Mouse (Mus musculus) limb, embryonic 11.5 days (tissue): ENCODE results near the gene Zfp148. TPM values are rescaled to one million over a fixed set of nuclear protein-coding genes. Genes with fewer than 3 reads are reported as not detected.
"Not testable (repeated sequence)": the region's sequence is repeated elsewhere in the genome, so short reads cannot be mapped to it uniquely, and the experiment has no call there.

Experiments used
- ATAC-seq: fragments of 200-750 bp; cut with Nextera tagmentation; 2 replicates; pipeline ENCODE4 v1.8.0; 2017; ENCODE audit warnings: low read depth; ENCODE audit not compliant: insufficient number of reproducible peaks, low FRiP score, low TSS enrichment
- DNase-seq: peaks from one replicate; pipeline ENCODE4 v3.0.0-alpha.2; 2015; ENCODE audit warnings: low spot score
- H3K27ac ChIP-seq: fragments of 300-500 bp; sonication (generic); replicated peaks from 2 replicates; pipeline ENCODE4 v1.5.1; 2014; ENCODE audit warnings: low read depth, mild to moderate bottlenecking, low read length
- H3K27me3 ChIP-seq: fragments of 300-500 bp; sonication (generic); 2 replicates; pipeline ENCODE4 v1.6.1; 2014; ENCODE audit warnings: mild to moderate bottlenecking, low read length, mixed read lengths; ENCODE audit not compliant: control insufficient read depth, insufficient read depth
- H3K36me3 ChIP-seq: fragments of 300-500 bp; sonication (generic); 2 replicates; pipeline ENCODE4 v1.6.1; 2014; ENCODE audit warnings: mild to moderate bottlenecking, low read length, moderate library complexity, mixed read lengths; ENCODE audit not compliant: control insufficient read depth, insufficient read depth
- H3K4me1 ChIP-seq: fragments of 300-500 bp; sonication (generic); 2 replicates; pipeline ENCODE4 v1.6.1; 2014; ENCODE audit warnings: low read length, mixed read lengths; ENCODE audit not compliant: control insufficient read depth, insufficient read depth
- H3K4me2 ChIP-seq: fragments of 300-500 bp; sonication (generic); 2 replicates; pipeline ENCODE4 v1.6.1; 2014; ENCODE audit warnings: low read depth, mild to moderate bottlenecking, moderate library complexity; ENCODE audit not compliant: severe bottlenecking
- H3K4me3 ChIP-seq: fragments of 300-500 bp; sonication (generic); 2 replicates; pipeline ENCODE4 v1.5.1; 2014; ENCODE audit warnings: low read depth, low read length
- H3K9ac ChIP-seq: fragments of 300-500 bp; sonication (generic); 2 replicates; pipeline ENCODE4 v1.6.1; 2014; ENCODE audit warnings: mild to moderate bottlenecking, low read length
- H3K9me3 ChIP-seq: fragments of 300-500 bp; sonication (generic); 2 replicates; pipeline ENCODE4 v1.6.1; 2016; ENCODE audit warnings: low read length; ENCODE audit not compliant: control insufficient read depth
- WGBS: fragments of 180-500 bp; shearing (Covaris S2); extraction: QIAGEN DNeasy Blood & Tissue Kit; methylation state at CpG from one replicate; pipeline ENCODE4 v1.1.7; 2014; 5-methylcytosine and 5-hydroxymethylcytosine counted together
- polyA plus RNA-seq: library from polyadenylated mRNA; unstranded; fragments of >200 nt; fragmentation: Nextera tagmentation; extraction: Ambion mirVana; gene quantifications from 2 replicates; pipeline ENCODE4 v1.2.1, GENCODE M21; 2014

Zfp148 gene
- 47.4 and 50.5 TPM in 2 replicates for polyA plus RNA-seq

DNA sequence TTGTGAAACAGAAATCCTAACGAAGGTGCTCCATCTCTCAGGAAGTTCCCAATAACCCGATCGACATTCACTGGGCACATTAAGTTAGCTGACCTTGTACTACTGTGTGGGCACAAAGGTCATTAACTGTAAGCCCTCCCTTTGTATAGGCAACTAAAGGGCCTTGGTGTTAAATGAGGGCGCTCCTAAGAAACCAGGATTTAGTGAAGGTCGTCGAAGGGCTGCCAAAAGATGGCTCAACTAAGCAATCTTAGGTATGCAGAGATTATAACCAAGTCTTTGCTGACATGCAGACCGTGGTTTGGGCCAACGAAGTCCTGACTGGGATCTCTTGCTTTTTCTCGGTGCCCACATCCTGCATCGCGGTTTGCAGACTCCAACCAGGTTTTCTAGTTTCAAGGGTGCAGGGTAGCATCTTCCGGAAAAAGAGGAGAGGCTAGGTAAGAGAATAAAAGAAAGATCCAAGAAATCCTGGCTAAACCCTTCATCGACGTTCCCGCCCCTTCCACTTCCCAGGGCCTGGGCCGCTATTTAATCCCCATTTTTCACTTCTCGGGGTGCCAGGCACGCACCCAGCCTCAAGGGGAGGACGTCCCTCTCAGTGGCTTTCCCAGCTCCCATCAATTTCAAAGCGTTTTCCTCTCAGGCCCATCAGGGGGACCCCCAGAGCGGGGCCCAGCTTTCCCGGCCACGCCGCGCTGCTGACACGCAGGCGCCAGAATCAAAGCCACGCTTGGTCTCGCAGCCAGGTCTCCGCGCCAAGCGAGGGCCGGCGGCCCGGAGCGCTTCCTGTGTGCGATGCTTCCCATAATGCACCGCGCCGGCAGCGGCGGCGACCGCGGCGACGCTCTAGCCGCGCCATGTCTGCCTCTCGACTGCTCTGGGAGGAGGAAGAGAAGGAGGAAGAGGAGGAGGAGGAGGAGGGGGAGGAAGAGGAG is at the start of gene Zfp148:
Gene Zfp148 (plus strand): TSS at position 893 of the 938 bp plus-strand sequence.
- DNase-seq (peak; percentile 92), ATAC-seq (peak; percentile 86)
- not testable (repeated sequence) for H3K9me3 ChIP-seq, H3K36me3 ChIP-seq, H3K4me1 ChIP-seq, H3K27me3 ChIP-seq
- WGBS: 3% methylated on average over 49 of the region's 50 CpGs
- peak within 1 kb of the TSS; percentile 83 for H3K4me3 ChIP-seq
- H3K4me2 ChIP-seq: peak within 1 kb of the TSS; percentile 88
- H3K9ac ChIP-seq: peak within 1 kb of the TSS; percentile 93
- peak within 1 kb of the TSS; percentile 80 for H3K27ac ChIP-seq

DNA sequence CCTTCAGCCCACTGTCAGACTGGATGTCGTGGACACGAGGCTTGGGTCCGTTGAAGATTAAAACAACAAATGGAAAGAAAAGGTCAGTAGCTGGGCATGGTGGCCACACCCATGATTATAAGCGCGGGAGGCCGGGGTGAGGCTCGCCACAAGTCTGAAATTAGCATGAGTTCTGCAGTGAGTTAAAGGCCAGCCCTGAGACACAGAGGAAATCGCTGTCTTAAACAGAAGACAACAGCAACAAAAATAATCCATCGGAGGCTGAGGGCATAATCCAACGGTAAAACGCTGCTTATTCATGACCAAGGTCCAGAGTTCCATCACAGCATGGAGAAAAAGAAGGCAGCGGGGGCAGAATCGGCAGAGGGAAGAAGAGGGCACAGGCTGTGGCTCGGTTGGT is 47.6 kb upstream of the Zfp148 start:
- H3K27me3 ChIP-seq: no peaks in the 10 kb centered on the region
- DNase-seq (no peak), ATAC-seq (no peak)
- no peaks in the 10 kb centered on the region for H3K4me1 ChIP-seq
- H3K9me3 ChIP-seq: no peaks in the 10 kb centered on the region
- no peaks in the 10 kb centered on the region for H3K36me3 ChIP-seq
- H3K4me3 ChIP-seq: no peak overlapping the region
- H3K9ac ChIP-seq: no peak overlapping the region
- no peak overlapping the region for H3K27ac ChIP-seq
- H3K4me2 ChIP-seq: no peak overlapping the region
- WGBS: 87% methylated on average over 14 of the region's 14 CpGs

DNA sequence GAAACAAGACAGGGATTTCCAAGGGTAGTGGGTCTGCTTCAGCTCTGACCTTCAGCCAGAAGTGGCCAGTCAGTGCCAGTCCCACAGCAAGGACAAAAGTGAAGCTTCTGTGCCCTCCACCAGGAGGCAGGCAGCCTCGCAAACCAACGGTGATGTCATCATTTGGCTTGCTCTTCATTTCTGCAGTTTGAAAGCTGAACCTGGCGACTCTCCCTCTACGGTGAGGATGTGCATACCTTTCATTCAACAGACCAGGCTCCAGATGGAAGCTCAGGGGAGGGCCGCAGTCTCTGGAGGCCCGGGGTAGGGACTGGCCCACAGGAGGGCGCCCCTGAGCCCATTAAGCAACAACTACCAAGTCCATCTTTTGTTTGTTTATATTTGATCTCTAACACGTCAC is 43.5 kb upstream of the Zfp148 start:
- H3K27me3 ChIP-seq: no peaks in the 10 kb centered on the region
- H3K9me3 ChIP-seq: no peaks in the 10 kb centered on the region
- H3K4me1 ChIP-seq: no peaks in the 10 kb centered on the region
- 19% methylated on average over 8 of the region's 8 CpGs for WGBS
- no peak overlapping the region for H3K27ac ChIP-seq
- no peak overlapping the region for H3K4me3 ChIP-seq
- H3K36me3 ChIP-seq: no peaks in the 10 kb centered on the region
- DNase-seq (peak; percentile 68), ATAC-seq (no peak)
- no peak overlapping the region for H3K9ac ChIP-seq
- no peak overlapping the region for H3K4me2 ChIP-seq

DNA sequence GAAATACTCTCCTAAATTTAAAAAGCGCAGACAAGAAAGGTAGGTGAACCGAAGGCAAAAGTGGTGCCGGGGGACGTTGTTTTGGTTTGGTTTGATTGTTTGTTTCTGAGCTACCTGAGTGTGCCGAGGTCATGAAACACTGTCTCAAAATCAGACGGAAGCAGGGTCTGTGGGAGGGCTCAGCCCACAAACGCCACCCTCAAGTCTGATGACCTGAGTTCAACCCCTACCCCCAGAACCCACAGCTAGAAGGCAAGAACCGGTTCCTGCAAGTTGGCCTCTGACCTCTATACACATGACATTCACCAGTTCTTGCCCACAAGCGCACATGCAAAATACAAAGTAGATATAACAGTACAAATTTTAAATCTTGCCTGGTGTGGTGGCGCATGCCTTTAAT is 43.0 kb upstream of the Zfp148 start:
- no peaks in the 10 kb centered on the region for H3K36me3 ChIP-seq
- H3K4me2 ChIP-seq: no peak overlapping the region
- no peaks in the 10 kb centered on the region for H3K9me3 ChIP-seq
- no peak for DNase-seq
- H3K27ac ChIP-seq: no peak overlapping the region
- no peaks in the 10 kb centered on the region for H3K27me3 ChIP-seq
- WGBS: 83% methylated on average over 10 of the region's 10 CpGs
- no peak for ATAC-seq
- H3K4me3 ChIP-seq: no peak overlapping the region
- H3K9ac ChIP-seq: no peak overlapping the region
- H3K4me1 ChIP-seq: no peaks in the 10 kb centered on the region

DNA sequence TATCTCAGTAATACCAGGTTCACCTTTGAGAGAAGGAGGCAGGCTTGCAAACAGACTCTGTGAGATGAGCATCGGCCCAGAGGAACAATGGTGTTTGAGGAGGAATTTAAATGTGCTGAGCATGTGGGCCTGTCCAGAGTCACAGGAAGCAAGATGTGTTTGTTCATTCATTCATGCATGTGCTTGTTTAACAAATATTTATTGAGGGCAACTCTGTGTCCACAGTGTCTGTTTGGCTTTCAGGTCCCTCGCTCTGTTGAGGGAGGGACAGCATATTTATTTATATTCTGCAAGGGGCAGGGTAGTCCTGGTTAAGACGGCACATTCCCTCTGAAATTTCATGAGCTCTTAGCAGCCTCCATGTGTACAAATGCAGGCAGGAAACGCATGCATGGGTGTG is 42.1 kb upstream of the Zfp148 start:
- Histone ChIP-seq H3K9ac (no peak overlapping the region), H3K36me3 (no peaks in the 10 kb centered on the region), H3K27me3 (no peaks in the 10 kb centered on the region), H3K4me2 (no peak overlapping the region), H3K4me3 (no peak overlapping the region), H3K27ac (no peak overlapping the region), H3K9me3 (no peaks in the 10 kb centered on the region), H3K4me1 (no peaks in the 10 kb centered on the region)
- WGBS: 81% methylated on average over 4 of the region's 4 CpGs
- ATAC-seq: no peak
- DNase-seq: no peak

DNA sequence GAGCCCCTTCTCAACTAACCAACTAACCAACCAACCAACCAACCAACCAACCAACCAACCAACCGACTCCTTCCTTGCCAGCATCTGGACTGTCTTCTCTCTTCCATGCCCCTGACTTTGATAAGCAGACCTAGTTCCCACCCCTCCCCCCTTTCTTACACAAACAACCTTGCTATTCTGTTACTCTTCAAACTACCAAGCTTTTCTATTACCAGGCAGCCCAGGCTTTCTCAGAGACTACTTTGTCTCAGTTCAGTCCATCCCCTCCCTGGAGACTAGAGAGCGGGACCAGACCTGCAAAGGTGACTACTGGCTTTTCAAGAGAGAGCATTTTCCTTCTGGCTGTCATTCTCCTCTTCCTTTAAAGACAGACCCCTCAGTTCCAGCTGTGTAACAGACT is 41.2 kb upstream of the Zfp148 start:
- Histone ChIP-seq H3K27me3 (no peaks in the 10 kb centered on the region), H3K4me2 (no peak overlapping the region), H3K4me3 (no peak overlapping the region), H3K9ac (no peak overlapping the region), H3K9me3 (no peaks in the 10 kb centered on the region), H3K36me3 (no peaks in the 10 kb centered on the region), H3K4me1 (no peaks in the 10 kb centered on the region), H3K27ac (no peak overlapping the region)
- DNase-seq (no peak), ATAC-seq (no peak)
- WGBS: 90% methylated on average over 2 of the region's 2 CpGs

DNA sequence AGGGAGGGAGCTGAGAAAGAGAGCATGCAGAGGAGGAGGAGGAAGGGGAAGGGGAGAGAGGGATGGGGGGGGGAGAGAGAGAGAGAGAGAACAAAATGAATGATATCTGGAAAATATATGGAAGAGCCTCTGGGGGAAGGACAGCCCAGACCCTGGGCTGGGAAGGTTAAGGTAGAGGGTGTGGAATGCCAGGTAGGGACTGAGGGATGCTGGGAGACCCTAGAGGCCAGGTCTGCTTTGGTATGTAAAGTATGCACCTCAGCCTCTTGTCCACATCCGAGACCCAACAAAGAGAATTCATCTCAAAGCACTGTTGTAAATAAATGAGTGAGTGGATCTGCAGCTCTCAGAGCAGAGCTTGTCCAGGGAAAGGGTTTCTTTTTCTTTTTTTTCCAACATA is 38.3 kb upstream of the Zfp148 start:
- no peaks in the 10 kb centered on the region for H3K36me3 ChIP-seq

DNA sequence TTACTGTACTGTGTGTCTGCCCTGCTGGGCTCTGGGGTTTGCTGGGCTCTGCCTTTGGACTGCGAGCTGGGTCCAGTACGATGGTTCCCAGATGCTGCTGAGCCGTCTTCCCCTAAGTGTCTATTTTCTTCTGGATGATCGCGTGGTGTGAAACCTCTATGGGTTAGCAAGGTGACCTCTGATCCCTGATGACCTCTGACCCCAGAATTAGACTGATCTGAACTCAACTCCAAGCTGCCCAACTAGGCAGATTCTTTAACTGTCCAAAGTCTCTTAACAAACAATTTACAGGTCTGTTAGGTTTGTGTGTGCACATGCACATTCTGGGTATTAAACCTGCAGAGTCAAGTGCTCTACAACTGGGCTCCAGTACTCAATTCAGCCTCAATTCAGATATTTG is 37.5 kb upstream of the Zfp148 start:
- Histone ChIP-seq H3K4me1 (no peaks in the 10 kb centered on the region; the same call in 1 of the 2 replicates), H3K27ac (no peak overlapping the region), H3K9me3 (no peaks in the 10 kb centered on the region), H3K27me3 (no peaks in the 10 kb centered on the region), H3K4me2 (no peak overlapping the region), H3K9ac (no peak overlapping the region), H3K4me3 (no peak overlapping the region), H3K36me3 (no peaks in the 10 kb centered on the region)
- WGBS: 71% methylated on average over 5 of the region's 5 CpGs
- DNase-seq (no peak), ATAC-seq (no peak)

More for the DNA sequence above, 38.3 kb upstream of the Zfp148 start:
- Histone ChIP-seq H3K27ac (no peak overlapping the region), H3K4me3 (no peak overlapping the region), H3K4me1 (no peaks in the 10 kb centered on the region; the same call in 1 of the 2 replicates), H3K4me2 (no peak overlapping the region), H3K9me3 (no peaks in the 10 kb centered on the region), H3K27me3 (no peaks in the 10 kb centered on the region), H3K9ac (no peak overlapping the region)
- DNase-seq: no peak
- no peak for ATAC-seq
- 50% methylated on average over 1 of the region's 1 CpGs for WGBS
